Mouse (Mus musculus): ENCODE measurements around the gene Gm16253.
"Not testable (repeated sequence)": the region's sequence is repeated elsewhere in the genome, so short reads cannot be mapped to it uniquely, and the experiment has no call there.

Gm16253 gene

GRCm38 (mm10) chr3:96599069-96599393, 22.2 kb downstream of the Gm16253 start:
- no peak for DNase-seq

- DNase-seq: no peak
Observed at GRCm38 (mm10) chr3:96599411-96599810, 22.6 kb downstream of the Gm16253 start.

DNA sequence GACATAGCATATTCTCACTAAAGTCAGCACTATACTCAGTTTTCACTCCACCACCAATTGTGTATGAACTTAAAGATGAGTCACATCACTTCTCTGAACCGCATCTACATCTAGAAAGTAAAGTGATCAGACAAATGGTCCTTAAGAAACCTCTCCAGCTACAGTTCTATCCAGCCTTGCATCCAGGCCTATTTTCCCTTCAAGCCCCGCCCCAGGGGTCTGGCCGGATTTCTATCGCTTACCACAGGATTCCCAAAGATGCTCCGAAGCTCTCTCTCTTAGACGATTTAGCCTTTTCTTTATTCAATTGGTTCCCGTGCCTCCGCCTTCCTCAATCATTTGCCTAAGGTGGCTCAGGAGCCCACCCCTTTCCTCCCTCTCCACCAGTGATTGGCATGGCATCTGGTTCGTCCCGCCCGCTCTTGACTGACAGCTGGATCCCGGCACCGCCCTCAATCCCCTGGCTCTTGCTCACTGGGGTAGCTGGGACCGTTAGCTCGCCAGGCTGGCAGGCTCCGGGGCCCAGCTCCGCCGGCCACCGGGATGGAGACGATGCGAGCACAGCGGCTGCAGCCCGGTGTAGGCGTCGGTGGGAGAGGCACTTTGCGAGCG, 24.0 kb downstream of the Gm16253 start, which contains the start of gene Lix1l:
Lix1l (plus strand) TSS at position 511 of the 612 bp plus-strand sequence.
- peak; percentile 83 to 86 for DNase-seq

DNA sequence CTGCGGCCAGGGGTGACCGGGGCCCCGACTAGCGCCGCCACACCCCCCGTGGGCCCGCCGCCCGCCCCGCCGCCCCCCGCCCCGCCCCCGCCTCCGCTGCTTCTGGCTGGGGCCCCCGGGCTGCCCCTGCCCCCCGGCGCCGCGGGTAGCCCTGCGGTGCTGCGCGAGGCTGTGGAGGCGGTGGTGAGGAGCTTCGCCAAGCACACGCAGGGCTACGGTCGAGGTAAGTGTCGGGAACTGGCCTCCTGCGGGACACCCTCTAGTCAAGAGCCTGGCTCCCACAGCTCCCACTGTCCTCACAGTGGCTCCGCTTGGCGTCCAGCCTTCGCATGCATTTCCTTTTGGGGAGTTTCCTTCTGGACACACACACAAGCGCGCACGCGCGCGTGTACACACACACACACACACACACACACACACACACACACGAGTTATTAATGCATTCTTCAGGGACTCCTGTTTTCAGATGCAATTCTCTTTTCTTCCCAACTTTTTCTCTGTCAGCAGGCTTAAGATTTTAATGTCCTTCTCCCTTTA, 24.5 kb downstream of the Gm16253 start:
- peak in 1 of 2 experiments; percentile 37 for DNase-seq

DNA sequence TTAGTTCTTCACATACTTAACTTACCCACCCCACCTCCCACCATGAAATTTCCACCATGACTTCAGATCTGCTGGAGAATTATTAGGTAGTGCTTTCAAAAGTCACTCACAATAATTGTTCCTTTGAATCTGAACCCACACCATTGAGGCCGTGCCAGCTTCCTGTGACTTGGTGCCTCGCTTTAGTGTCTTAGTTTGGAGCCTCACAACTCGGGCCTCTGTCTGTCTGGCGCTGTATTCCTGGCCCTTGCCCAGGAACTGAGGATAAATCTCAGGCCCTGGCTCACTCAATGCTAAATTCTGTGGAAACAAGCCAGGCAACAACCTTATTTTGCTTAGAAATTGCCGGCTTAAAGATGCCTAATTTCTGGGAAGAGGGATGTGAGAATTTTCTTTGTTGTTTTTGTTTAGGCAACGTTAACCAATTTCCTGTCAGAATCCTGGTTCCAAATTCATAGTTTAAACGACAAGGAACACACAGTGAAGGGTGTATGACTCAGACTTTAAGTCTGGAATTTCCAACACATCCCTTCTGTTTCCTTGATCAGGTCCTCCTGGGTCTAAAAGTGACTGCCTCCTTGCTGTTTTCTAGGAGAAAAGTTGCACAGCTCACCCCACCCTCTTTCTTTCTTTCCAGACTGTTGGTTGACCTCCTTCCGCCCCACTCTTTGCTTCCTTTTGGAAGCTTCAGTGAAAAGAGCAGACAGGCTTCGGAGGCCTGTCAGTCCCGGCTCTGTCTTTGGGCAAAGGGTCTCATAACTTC, 25.3 kb downstream of the Gm16253 start:
- DNase-seq: no peak

GRCm38 (mm10) chr3:96602704-96603084, 25.9 kb downstream of the Gm16253 start:
- no peak for DNase-seq

DNA sequence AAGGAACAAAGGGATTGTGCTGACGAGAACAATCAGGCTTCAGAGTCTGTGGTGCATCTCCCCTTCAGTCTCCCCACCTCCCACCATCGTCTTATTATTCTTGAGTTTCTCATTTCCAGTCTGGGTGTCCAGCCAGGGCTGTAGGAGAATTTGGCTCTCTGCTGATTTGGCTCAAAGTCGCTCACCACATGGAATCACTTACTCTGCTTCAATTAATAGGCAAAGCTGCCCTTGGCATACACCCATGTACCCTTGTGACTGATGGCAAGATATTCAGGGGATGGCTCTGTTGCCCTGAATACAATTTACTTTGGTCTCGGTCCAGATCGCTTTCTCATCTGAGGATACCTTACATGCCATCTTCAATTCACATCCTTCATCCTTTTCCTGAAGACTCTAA, 26.5 kb downstream of the Gm16253 start:
- DNase-seq: no peak

GRCm38 (mm10) chr3:96606007-96606406, 29.2 kb downstream of the Gm16253 start:
- DNase-seq: not testable (repeated sequence)

DNA sequence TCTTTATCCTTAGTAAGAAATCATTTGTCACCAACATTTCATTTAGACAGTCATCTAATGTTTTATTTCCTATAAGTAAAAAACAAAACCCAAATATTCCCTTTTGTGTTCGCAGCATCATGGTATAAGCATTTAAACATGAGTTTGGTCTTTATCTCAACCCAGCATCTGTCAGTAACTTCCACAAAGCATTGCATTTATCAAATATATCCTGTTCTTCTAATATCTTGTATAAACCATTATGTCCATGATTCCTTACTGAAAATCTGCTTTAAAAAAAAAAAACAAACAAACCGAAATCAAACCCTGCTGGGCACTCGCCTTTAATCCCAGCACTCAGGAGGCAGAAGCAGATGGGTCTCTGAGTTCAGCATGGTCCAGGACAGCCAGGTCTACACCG, 29.8 kb downstream of the Gm16253 start:
- DNase-seq: no peak

GRCm38 (mm10) chr3:96617941-96618340, 41.2 kb downstream of the Gm16253 start:
- no peak for DNase-seq

- no peak for DNase-seq
Observed at GRCm38 (mm10) chr3:96623201-96623600, 46.4 kb downstream of the Gm16253 start.

GRCm38 (mm10) chr3:96629729-96630600, 53.2 kb downstream of the Gm16253 start, which contains the start of gene Rbm8a:
TSS of gene Rbm8a (plus strand) at chr3:96629933.
- peak; percentile 94 to 95 for DNase-seq

Data from B cell, adult 2 months (primary cell).